Mouse (Mus musculus) neural tube, embryonic 13.5 days (tissue): ENCODE results near the gene Otulin. TPM values are rescaled to one million over a fixed set of nuclear protein-coding genes. Genes with fewer than 3 reads are reported as not detected.

Experiments
- ATAC-seq: fragments of 200-750 bp; cut with Nextera tagmentation; 2 replicates; pipeline ENCODE4 v1.8.0; 2017; ENCODE audit warnings: low read depth, mild to moderate bottlenecking, moderate TSS enrichment, moderate library complexity
- H3K27ac ChIP-seq: fragments of 300-500 bp; sonication (generic); replicated peaks from 2 replicates; pipeline ENCODE4 v1.5.1; 2015; ENCODE audit warnings: moderate library complexity, mild to moderate bottlenecking, inconsistent platforms
- H3K27me3 ChIP-seq: fragments of 300-500 bp; sonication (generic); 2 replicates; pipeline ENCODE4 v1.6.1; 2015; ENCODE audit warnings: mild to moderate bottlenecking, inconsistent platforms
- H3K36me3 ChIP-seq: fragments of 300-500 bp; sonication (generic); 2 replicates; pipeline ENCODE4 v1.6.1; 2015; ENCODE audit warnings: mild to moderate bottlenecking, inconsistent platforms
- H3K4me1 ChIP-seq: fragments of 300-500 bp; sonication (generic); replicated peaks from 2 replicates; pipeline ENCODE4 v1.6.1; 2015; ENCODE audit warnings: inconsistent platforms
- H3K4me2 ChIP-seq: fragments of 300-500 bp; sonication (generic); 2 replicates; pipeline ENCODE4 v1.6.1; 2015; ENCODE audit warnings: inconsistent platforms, mild to moderate bottlenecking, moderate library complexity
- H3K4me3 ChIP-seq: fragments of 300-500 bp; sonication (generic); 2 replicates; pipeline ENCODE4 v1.5.1; 2015; ENCODE audit warnings: mild to moderate bottlenecking, inconsistent platforms
- H3K9ac ChIP-seq: fragments of 300-500 bp; sonication (generic); 2 replicates; pipeline ENCODE4 v1.6.1; 2015; ENCODE audit warnings: moderate library complexity, mild to moderate bottlenecking, inconsistent platforms
- H3K9me3 ChIP-seq: fragments of 300-500 bp; sonication (generic); 2 replicates; pipeline ENCODE4 v1.6.1; 2016; ENCODE audit warnings: inconsistent platforms
- WGBS: fragments of 180-500 bp; shearing (Covaris S2); methylation state at CpG from one replicate; pipeline ENCODE4 v1.1.7; 2015; 5-methylcytosine and 5-hydroxymethylcytosine counted together
- polyA plus RNA-seq: library from polyadenylated mRNA; unstranded; fragments of >200 nt; fragmentation: Nextera tagmentation; extraction: Ambion mirVana; gene quantifications from 2 replicates; pipeline ENCODE4 v1.2.1, GENCODE M21; 2015

Otulin gene
- polyA plus RNA-seq, 1 experiment from 2014 or later = 31.7 TPM

DNA sequence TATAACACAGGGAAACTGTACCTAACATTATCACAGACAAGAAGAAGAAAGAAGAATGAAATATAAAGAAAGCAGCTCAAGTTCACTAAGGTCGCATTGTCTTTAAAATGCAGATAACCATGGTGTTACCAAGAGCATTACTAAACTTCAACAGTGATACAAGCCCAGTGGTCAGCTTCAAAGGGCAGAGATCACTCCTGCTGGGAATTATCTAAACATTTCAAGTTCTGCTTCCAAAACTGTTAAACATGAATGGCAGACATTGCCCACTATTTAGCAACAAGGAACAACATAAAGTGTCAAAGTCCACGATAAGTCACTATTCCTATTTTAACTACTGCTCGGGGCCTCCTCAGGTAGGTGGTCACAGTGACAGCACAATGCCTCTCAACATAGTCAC is 25.9 kb downstream of the Otulin start:
- H3K27ac ChIP-seq = no peak overlapping the region
- H3K36me3 ChIP-seq = peaks cover 49% of the 10 kb centered on the region
- 92% methylated on average over 3 of the region's 3 CpGs for WGBS
- H3K4me2 ChIP-seq = no peak overlapping the region
- no peak overlapping the region for H3K9ac ChIP-seq
- ATAC-seq = no peak
- no peaks in the 10 kb centered on the region for H3K27me3 ChIP-seq
- H3K4me1 ChIP-seq = no peaks in the 10 kb centered on the region
- no peaks in the 10 kb centered on the region for H3K9me3 ChIP-seq
- H3K4me3 ChIP-seq = no peak overlapping the region

- Histone ChIP-seq H3K4me1 (peaks cover 4% of the 10 kb centered on the region; the same call in 1 of the 2 replicates), H3K27ac (no peak overlapping the region), H3K4me2 (no peak overlapping the region), H3K4me3 (no peak overlapping the region), H3K9me3 (no peaks in the 10 kb centered on the region), H3K36me3 (peaks cover 35% of the 10 kb centered on the region), H3K9ac (no peak overlapping the region), H3K27me3 (no peaks in the 10 kb centered on the region)
- no peak for ATAC-seq
- 90% methylated on average over 5 of the region's 5 CpGs for WGBS
Observed at GRCm38 (mm10) chr15:27600524-27600923, 30.0 kb downstream of the Otulin start.

DNA sequence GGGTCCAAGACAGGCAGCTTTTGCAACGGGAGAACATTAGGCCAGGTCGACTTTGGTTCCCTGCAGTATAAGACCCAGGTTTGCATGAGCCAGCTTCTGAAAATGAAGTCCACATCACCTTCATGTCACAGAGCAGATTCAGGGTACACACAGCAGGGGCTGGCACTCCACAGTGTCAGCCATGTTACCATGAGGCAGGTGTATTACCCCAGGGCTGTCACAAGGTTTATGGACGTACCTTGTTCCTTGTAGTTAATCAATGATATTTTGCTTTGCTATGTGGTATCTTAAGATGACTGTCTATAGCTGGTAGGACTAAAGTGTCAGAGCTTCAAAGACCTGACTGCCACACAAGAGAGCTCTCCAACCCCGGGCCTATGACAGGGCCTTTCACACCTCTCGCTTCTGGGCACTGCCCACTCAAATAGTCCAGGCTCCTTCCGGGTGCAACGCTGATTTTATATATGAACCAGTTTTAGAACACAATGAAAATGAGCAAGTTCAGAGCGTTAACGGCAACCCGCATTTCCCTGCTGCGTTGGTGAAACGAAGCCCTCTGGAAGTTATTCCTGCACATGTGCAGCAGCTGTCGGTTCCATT is 31.6 kb downstream of the Otulin start:
- H3K9me3 ChIP-seq = no peaks in the 10 kb centered on the region
- H3K4me1 ChIP-seq = peaks cover 11% of the 10 kb centered on the region; the same call in 1 of the 2 replicates
- no peak overlapping the region for H3K27ac ChIP-seq
- ATAC-seq = no peak
- H3K4me2 ChIP-seq = no peak overlapping the region
- H3K9ac ChIP-seq = no peak overlapping the region
- H3K27me3 ChIP-seq = no peaks in the 10 kb centered on the region
- whole genome bisulfite sequencing = 95% methylated on average over 13 of the region's 13 CpGs
- H3K4me3 ChIP-seq = no peak overlapping the region
- H3K36me3 ChIP-seq = peaks cover 35% of the 10 kb centered on the region

GRCm38 (mm10) chr15:27597516-27597915 is 33.0 kb downstream of the Otulin start:
- no peak overlapping the region for H3K4me3 ChIP-seq
- H3K4me2 ChIP-seq = no peak overlapping the region
- 85% methylated on average over 4 of the region's 4 CpGs for WGBS
- peaks cover 11% of the 10 kb centered on the region; the same call in 1 of the 2 replicates for H3K4me1 ChIP-seq
- H3K27me3 ChIP-seq = no peaks in the 10 kb centered on the region
- no peak overlapping the region for H3K27ac ChIP-seq
- H3K9me3 ChIP-seq = no peaks in the 10 kb centered on the region
- ATAC-seq = no peak
- peaks cover 46% of the 10 kb centered on the region for H3K36me3 ChIP-seq
- no peak overlapping the region for H3K9ac ChIP-seq

GRCm38 (mm10) chr15:27596463-27597140 is 33.9 kb downstream of the Otulin start:
- WGBS = 75% methylated on average over 3 of the region's 3 CpGs
- Histone ChIP-seq H3K27ac (no peak overlapping the region), H3K9ac (no peak overlapping the region; the same call in 1 of the 2 replicates), H3K4me1 (peaks cover 11% of the 10 kb centered on the region; the same call in 1 of the 2 replicates), H3K27me3 (no peaks in the 10 kb centered on the region), H3K36me3 (peaks cover 53% of the 10 kb centered on the region), H3K4me2 (no peak overlapping the region), H3K4me3 (no peak overlapping the region), H3K9me3 (no peaks in the 10 kb centered on the region)
- ATAC-seq = no peak

DNA sequence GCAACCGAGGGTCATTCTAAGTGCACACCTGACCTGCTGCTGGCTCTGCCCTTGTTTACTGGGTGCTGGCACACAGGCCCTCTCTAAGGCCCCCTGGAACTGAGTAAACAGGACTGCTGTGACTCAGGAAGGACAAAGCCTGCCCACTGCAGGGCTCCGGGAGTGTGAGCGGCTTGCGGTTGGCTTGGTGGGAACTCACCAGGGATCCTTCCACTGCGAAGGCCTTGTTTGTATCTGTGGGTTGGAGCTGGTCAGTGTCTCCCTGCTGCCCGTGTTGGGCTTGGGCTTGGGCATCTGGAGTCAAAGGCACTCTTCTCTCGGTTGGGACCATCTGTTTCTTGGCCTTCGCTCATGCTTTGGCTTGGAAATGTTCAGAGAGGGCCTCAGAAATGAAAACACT is 34.9 kb downstream of the Otulin start:
- Histone ChIP-seq H3K4me1 (peaks cover 11% of the 10 kb centered on the region; the same call in 1 of the 2 replicates), H3K9ac (no peak overlapping the region), H3K4me2 (no peak overlapping the region), H3K27me3 (no peaks in the 10 kb centered on the region), H3K9me3 (no peaks in the 10 kb centered on the region), H3K36me3 (peaks cover 55% of the 10 kb centered on the region), H3K4me3 (no peak overlapping the region), H3K27ac (peak overlapping the region; percentile 9)
- 54% methylated on average over 8 of the region's 8 CpGs for WGBS
- ATAC-seq = no peak

DNA sequence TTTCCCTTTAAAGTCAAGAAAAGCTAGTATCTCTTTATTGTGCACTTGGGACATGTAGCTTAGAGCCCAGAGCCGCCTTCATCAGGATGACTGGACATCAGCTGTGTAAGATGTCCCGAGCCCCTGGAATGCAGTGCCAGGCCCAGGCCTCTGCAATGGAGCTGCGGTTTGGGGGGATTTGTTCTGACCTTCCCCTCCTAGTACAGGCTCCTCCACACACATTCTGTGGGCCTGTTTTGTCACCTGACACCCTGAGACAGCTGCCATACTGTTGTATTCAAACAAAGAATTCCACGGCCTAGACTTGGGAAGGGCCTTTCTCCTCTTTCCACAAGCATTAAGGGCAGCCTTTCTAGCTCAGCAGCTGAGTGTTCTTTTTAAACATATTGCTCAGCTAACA is 35.5 kb downstream of the Otulin start:
- Histone ChIP-seq H3K4me3 (no peak overlapping the region), H3K4me1 (peaks cover 11% of the 10 kb centered on the region; the same call in 1 of the 2 replicates), H3K9me3 (no peaks in the 10 kb centered on the region), H3K27me3 (no peaks in the 10 kb centered on the region), H3K36me3 (peaks cover 55% of the 10 kb centered on the region), H3K9ac (no peak overlapping the region), H3K4me2 (no peak overlapping the region), H3K27ac (peak overlapping the region; percentile 9)
- ATAC-seq = no peak
- WGBS = 34% methylated on average over 4 of the region's 4 CpGs

DNA sequence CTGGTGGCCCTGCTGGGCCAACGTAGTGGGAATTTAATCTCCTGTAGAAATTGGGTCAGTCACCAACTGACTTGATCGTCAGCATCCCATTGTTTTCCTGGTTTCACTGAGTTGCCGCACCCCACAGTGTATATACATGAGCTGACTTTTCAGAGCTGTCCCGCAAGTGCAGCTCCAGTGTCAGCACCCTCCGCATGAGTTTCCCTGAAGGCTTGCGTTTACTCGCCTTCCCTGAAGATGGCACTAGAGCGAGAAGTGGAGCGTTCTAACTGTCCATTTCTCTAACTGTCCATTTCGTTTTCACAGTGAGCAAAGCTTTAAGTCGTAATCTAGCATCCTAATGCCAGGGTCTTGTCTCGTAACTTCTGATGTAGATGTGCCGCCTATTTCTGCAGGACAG is 36.8 kb downstream of the Otulin start:
- no peak overlapping the region for H3K9ac ChIP-seq
- peaks cover 11% of the 10 kb centered on the region; the same call in 1 of the 2 replicates for H3K4me1 ChIP-seq
- WGBS = 80% methylated on average over 13 of the region's 13 CpGs
- H3K4me3 ChIP-seq = no peak overlapping the region
- H3K36me3 ChIP-seq = peaks cover 56% of the 10 kb centered on the region
- H3K27ac ChIP-seq = no peak overlapping the region
- ATAC-seq = no peak
- H3K27me3 ChIP-seq = no peaks in the 10 kb centered on the region
- no peaks in the 10 kb centered on the region for H3K9me3 ChIP-seq
- H3K4me2 ChIP-seq = no peak overlapping the region

GRCm38 (mm10) chr15:27592620-27593320 is 37.7 kb downstream of the Otulin start:
- 90% methylated on average over 19 of the region's 19 CpGs for whole genome bisulfite sequencing

DNA sequence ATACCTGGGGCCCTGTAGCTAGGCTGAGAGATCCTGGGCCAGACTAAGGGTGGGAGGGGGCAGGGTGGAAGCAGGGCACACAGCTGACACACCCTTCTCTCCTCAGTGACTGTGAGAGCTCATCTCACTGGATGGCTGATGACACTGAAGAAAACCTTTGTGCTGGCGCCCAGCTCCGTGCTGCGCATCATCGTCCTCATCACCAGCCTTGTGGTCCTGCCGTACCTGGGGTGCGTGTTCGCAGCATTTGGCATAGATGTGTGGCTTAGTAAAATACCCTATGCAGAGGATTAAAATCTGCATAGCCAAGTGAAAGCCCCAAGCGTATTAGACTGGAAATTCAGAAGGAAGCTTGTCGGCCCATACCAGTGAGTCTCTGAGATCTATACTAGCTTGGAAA is 39.7 kb downstream of the Otulin start:
- no peaks in the 10 kb centered on the region for H3K27me3 ChIP-seq
- H3K36me3 ChIP-seq = peaks cover 55% of the 10 kb centered on the region
- no peak overlapping the region for H3K27ac ChIP-seq
- peaks cover 11% of the 10 kb centered on the region; the same call in 1 of the 2 replicates for H3K4me1 ChIP-seq
- H3K4me3 ChIP-seq = no peak overlapping the region
- H3K9me3 ChIP-seq = no peaks in the 10 kb centered on the region
- H3K9ac ChIP-seq = no peak overlapping the region
- no peak overlapping the region for H3K4me2 ChIP-seq
- WGBS = 98% methylated on average over 9 of the region's 9 CpGs
- ATAC-seq = no peak

More at GRCm38 (mm10) chr15:27592620-27593320, 37.7 kb downstream of the Otulin start:
- no peak overlapping the region for H3K4me3 ChIP-seq
- H3K27me3 ChIP-seq = no peaks in the 10 kb centered on the region
- no peak overlapping the region for H3K27ac ChIP-seq
- H3K9me3 ChIP-seq = no peaks in the 10 kb centered on the region
- peaks cover 11% of the 10 kb centered on the region; the same call in 1 of the 2 replicates for H3K4me1 ChIP-seq
- H3K4me2 ChIP-seq = no peak overlapping the region
- no peak for ATAC-seq
- no peak overlapping the region for H3K9ac ChIP-seq
- H3K36me3 ChIP-seq = peaks cover 57% of the 10 kb centered on the region

DNA sequence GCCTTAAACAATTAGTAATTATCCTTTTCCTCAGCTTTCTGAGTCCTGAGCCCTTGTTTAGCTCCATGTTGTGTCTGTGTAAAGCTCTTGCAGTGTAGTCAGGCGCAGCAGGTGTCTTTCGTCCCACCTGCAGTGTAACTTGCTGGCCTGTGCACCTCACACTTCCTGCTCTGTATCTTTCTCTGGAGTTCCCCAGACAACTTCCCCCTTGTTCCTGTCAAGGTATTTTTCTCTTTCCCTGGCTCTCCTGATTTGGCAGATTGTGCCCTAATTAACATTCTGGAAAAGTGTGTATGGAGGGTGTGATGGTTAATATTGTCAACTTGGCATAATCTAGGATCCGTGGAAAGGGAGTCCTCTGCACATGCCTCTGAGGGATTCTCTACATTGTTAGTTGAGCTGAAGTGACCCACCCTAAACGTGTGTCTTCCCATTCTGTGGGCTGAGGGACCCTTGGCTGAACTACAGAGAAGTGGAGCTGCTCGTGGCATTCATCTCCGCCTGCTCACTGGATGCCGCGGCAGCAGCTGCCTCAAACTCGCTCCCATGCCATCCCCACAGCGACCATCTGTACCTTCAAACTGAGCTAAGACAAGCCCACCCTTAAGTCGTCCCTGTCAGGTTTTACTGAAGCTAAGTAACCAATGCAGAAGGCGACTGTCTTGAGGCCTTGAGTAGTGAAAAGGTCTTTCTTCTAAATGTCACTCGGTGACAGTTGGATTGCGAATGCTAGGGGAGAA is 42.2 kb downstream of the Otulin start:
- Histone ChIP-seq H3K9me3 (no peaks in the 10 kb centered on the region), H3K9ac (no peak overlapping the region), H3K4me3 (no peak overlapping the region), H3K36me3 (peaks cover 59% of the 10 kb centered on the region), H3K4me1 (no peaks in the 10 kb centered on the region), H3K27ac (no peak overlapping the region), H3K27me3 (no peaks in the 10 kb centered on the region), H3K4me2 (no peak overlapping the region)
- 78% methylated on average over 14 of the region's 14 CpGs for WGBS
- no peak for ATAC-seq

GRCm38 (mm10) chr15:27586093-27586480 is 44.4 kb downstream of the Otulin start:
- WGBS = 88% methylated on average over 5 of the region's 5 CpGs
- Histone ChIP-seq H3K4me1 (peaks cover 10% of the 10 kb centered on the region), H3K27me3 (no peaks in the 10 kb centered on the region), H3K9ac (no peak overlapping the region), H3K9me3 (no peaks in the 10 kb centered on the region), H3K4me2 (no peak overlapping the region), H3K27ac (no peak overlapping the region), H3K4me3 (no peak overlapping the region), H3K36me3 (peaks cover 37% of the 10 kb centered on the region)
- ATAC-seq = no peak
